Mouse (Mus musculus): ENCODE measurements around the gene 2310034G01Rik. TPM values are rescaled to one million over a fixed set of nuclear protein-coding genes. Genes with fewer than 3 reads are reported as not detected.

Gene 2310034G01Rik
- polyA plus RNA-seq, 1 experiment from 2014 or later = 2.0 TPM

GRCm38 (mm10) chr19:46349550-46349949 lies 552 bp downstream of the 2310034G01Rik start:
- 29% methylated on average over 6 of the region's 6 CpGs for WGBS

GRCm38 (mm10) chr19:46348761-46349458 lies 1.2 kb downstream of the 2310034G01Rik start:
- H3K4me3 ChIP-seq = peak overlapping the region; percentile 67
- peak overlapping the region; percentile 91 for H3K27ac ChIP-seq
- ATAC-seq (replicated peaks) = peak; percentile 96
- no peaks in the 10 kb centered on the region for H3K36me3 ChIP-seq (replicated peaks)
- under 1% methylated on average over 71 of the region's 78 CpGs for WGBS
- peak overlapping the region; percentile 65 for H3K4me2 ChIP-seq
- no peaks in the 10 kb centered on the region for H3K9me3 ChIP-seq
- peaks cover 20% of the 10 kb centered on the region for H3K4me1 ChIP-seq
- peak overlapping the region; percentile 82 for H3K9ac ChIP-seq
- H3K27me3 ChIP-seq (replicated peaks) = 0 out of 2 replicates have a peak, but pooled peaks cover 5% of the 10 kb centered on the region

More at GRCm38 (mm10) chr19:46349550-46349949, 552 bp downstream of the 2310034G01Rik start:
- 0 out of 2 replicates have a peak, but pooled peaks cover 5% of the 10 kb centered on the region for H3K27me3 ChIP-seq (replicated peaks)
- H3K4me2 ChIP-seq = peak overlapping the region; percentile 65
- peaks cover 20% of the 10 kb centered on the region for H3K4me1 ChIP-seq
- H3K36me3 ChIP-seq (replicated peaks) = no peaks in the 10 kb centered on the region
- peak overlapping the region; percentile 91 for H3K27ac ChIP-seq
- H3K9ac ChIP-seq = peak overlapping the region; percentile 82
- H3K4me3 ChIP-seq = peak overlapping the region; percentile 67
- ATAC-seq (replicated peaks) = peak; percentile 10
- no peaks in the 10 kb centered on the region for H3K9me3 ChIP-seq

- Histone ChIP-seq H3K4me2 (peak overlapping the region; percentile 65), H3K4me3 (peak overlapping the region; percentile 67), H3K36me3 (replicated peaks) (no peaks in the 10 kb centered on the region), H3K27me3 (replicated peaks) (0 out of 2 replicates have a peak, but pooled peaks cover 5% of the 10 kb centered on the region), H3K27ac (peak overlapping the region; percentile 91), H3K9me3 (no peaks in the 10 kb centered on the region), H3K9ac (peak overlapping the region; percentile 82), H3K4me1 (peaks cover 20% of the 10 kb centered on the region)
- peak; percentile 15; the same call in 1 of the 2 replicates for ATAC-seq (replicated peaks)
- 27% methylated on average over 14 of the region's 14 CpGs for WGBS
Observed at GRCm38 (mm10) chr19:46347936-46348668, 2.0 kb downstream of the 2310034G01Rik start.

GRCm38 (mm10) chr19:46347146-46347545 lies 3.0 kb downstream of the 2310034G01Rik start:
- H3K9me3 ChIP-seq = no peaks in the 10 kb centered on the region
- H3K4me3 ChIP-seq = no peak overlapping the region
- no peaks in the 10 kb centered on the region for H3K36me3 ChIP-seq (replicated peaks)
- H3K4me1 ChIP-seq = peaks cover 20% of the 10 kb centered on the region
- no peak for ATAC-seq (replicated peaks)
- no peak overlapping the region for H3K9ac ChIP-seq
- 100% methylated on average over 1 of the region's 1 CpGs for WGBS
- no peak overlapping the region for H3K4me2 ChIP-seq
- H3K27me3 ChIP-seq (replicated peaks) = 0 out of 2 replicates have a peak, but pooled peaks cover 5% of the 10 kb centered on the region
- no peak overlapping the region for H3K27ac ChIP-seq

GRCm38 (mm10) chr19:46344710-46345419 lies 5.2 kb downstream of the 2310034G01Rik start:
- no peak overlapping the region for H3K9ac ChIP-seq
- no peak overlapping the region for H3K4me2 ChIP-seq
- no peaks in the 10 kb centered on the region for H3K9me3 ChIP-seq
- no peak for ATAC-seq (replicated peaks)
- H3K27me3 ChIP-seq (replicated peaks) = 0 out of 2 replicates have a peak, but pooled peaks cover under 1% of the 10 kb centered on the region
- no peak overlapping the region for H3K27ac ChIP-seq
- H3K4me3 ChIP-seq = no peak overlapping the region
- H3K4me1 ChIP-seq = peaks cover 18% of the 10 kb centered on the region
- 23% methylated on average over 7 of the region's 7 CpGs for WGBS
- H3K36me3 ChIP-seq (replicated peaks) = no peaks in the 10 kb centered on the region

GRCm38 (mm10) chr19:46339287-46339971 lies 10.7 kb downstream of the 2310034G01Rik start:
- Histone ChIP-seq H3K27me3 (replicated peaks) (no peaks in the 10 kb centered on the region), H3K27ac (peak overlapping the region; percentile 64), H3K9ac (no peak overlapping the region), H3K36me3 (replicated peaks) (no peaks in the 10 kb centered on the region), H3K4me2 (peak overlapping the region; percentile 40), H3K4me3 (peak overlapping the region; percentile 69), H3K4me1 (peaks cover 27% of the 10 kb centered on the region), H3K9me3 (no peaks in the 10 kb centered on the region)
- WGBS = 82% methylated on average over 6 of the region's 7 CpGs
- ATAC-seq (replicated peaks) = peak; percentile 4; the same call in 1 of the 2 replicates

GRCm38 (mm10) chr19:46338942-46339286 lies 11.2 kb downstream of the 2310034G01Rik start:
- Histone ChIP-seq H3K4me1 (peaks cover 27% of the 10 kb centered on the region), H3K27ac (peak overlapping the region; percentile 64), H3K4me2 (peak overlapping the region; percentile 40), H3K9ac (0 out of 2 replicates have a peak overlapping the region, but pooled peaks have one; percentile 33), H3K27me3 (replicated peaks) (no peaks in the 10 kb centered on the region), H3K9me3 (no peaks in the 10 kb centered on the region), H3K4me3 (peak overlapping the region; percentile 69), H3K36me3 (replicated peaks) (no peaks in the 10 kb centered on the region)
- WGBS = 55% methylated on average over 6 of the region's 6 CpGs
- no peak; the same call in none of the 2 replicates for ATAC-seq (replicated peaks)

- Histone ChIP-seq H3K4me3 (peak within 1 kb of the TSS; percentile 69), H3K36me3 (replicated peaks) (no peaks in the 10 kb centered on the region), H3K27me3 (replicated peaks) (no peaks in the 10 kb centered on the region), H3K4me1 (peaks cover 27% of the 10 kb centered on the region), H3K9ac (peak within 1 kb of the TSS; percentile 65), H3K27ac (peak within 1 kb of the TSS; percentile 80), H3K4me2 (peak within 1 kb of the TSS; percentile 78), H3K9me3 (no peaks in the 10 kb centered on the region)
- peak; percentile 91 for ATAC-seq (replicated peaks)
- WGBS = under 1% methylated on average over 31 of the region's 31 CpGs
Observed at GRCm38 (mm10) chr19:46338331-46338936, 11.7 kb downstream of the 2310034G01Rik start, which contains the start of gene Cuedc2. Gene Cuedc2 (minus strand): TSS chr19:46338702.

GRCm38 (mm10) chr19:46337719-46338330 lies 12.3 kb downstream of the 2310034G01Rik start:
- Histone ChIP-seq H3K36me3 (replicated peaks) (no peaks in the 10 kb centered on the region; the same call in 1 of the 2 replicates), H3K9me3 (no peaks in the 10 kb centered on the region), H3K4me2 (peak overlapping the region; percentile 78), H3K27me3 (replicated peaks) (no peaks in the 10 kb centered on the region), H3K9ac (peak overlapping the region; percentile 65), H3K4me1 (peaks cover 29% of the 10 kb centered on the region), H3K4me3 (peak overlapping the region; percentile 69), H3K27ac (peak overlapping the region; percentile 80)
- WGBS = 32% methylated on average over 15 of the region's 15 CpGs
- peak; percentile 16 for ATAC-seq (replicated peaks)

GRCm38 (mm10) chr19:46333906-46334305 lies 16.2 kb downstream of the 2310034G01Rik start:
- Histone ChIP-seq H3K27me3 (replicated peaks) (no peaks in the 10 kb centered on the region), H3K36me3 (replicated peaks) (peaks cover 16% of the 10 kb centered on the region; the same call in 1 of the 2 replicates), H3K4me3 (no peak overlapping the region), H3K27ac (no peak overlapping the region), H3K9me3 (no peaks in the 10 kb centered on the region), H3K4me2 (no peak overlapping the region), H3K9ac (no peak overlapping the region), H3K4me1 (peaks cover 37% of the 10 kb centered on the region)
- no peak for ATAC-seq (replicated peaks)
- 94% methylated on average over 3 of the region's 3 CpGs for WGBS
